Mouse (Mus musculus) stomach, embryonic 15.5 days (tissue): ENCODE results near the gene Col6a3. TPM values are rescaled to one million over a fixed set of nuclear protein-coding genes. Genes with fewer than 3 reads are reported as not detected.
A peak's percentile ranks its signal among the peaks of the same experiment; 100 is the strongest.

ENCODE experiments used
- ATAC-seq: fragments of 200-750 bp; cut with Nextera tagmentation; 2 replicates; pipeline ENCODE4 v1.8.0; 2017; ENCODE audit warnings: low read depth, moderate number of reproducible peaks, moderate TSS enrichment; ENCODE audit not compliant: insufficient read depth, low FRiP score
- H3K27ac ChIP-seq: fragments of 300-500 bp; sonication (generic); 2 replicates; pipeline ENCODE4 v1.5.1; 2015; ENCODE audit warnings: mild to moderate bottlenecking, inconsistent platforms
- H3K27me3 ChIP-seq: fragments of 300-500 bp; sonication (generic); replicated peaks from 2 replicates; pipeline ENCODE4 v1.6.1; 2015; ENCODE audit warnings: inconsistent platforms
- H3K36me3 ChIP-seq: fragments of 300-500 bp; sonication (generic); 2 replicates; pipeline ENCODE4 v1.6.1; 2015; ENCODE audit warnings: inconsistent platforms
- H3K4me1 ChIP-seq: fragments of 300-500 bp; sonication (generic); 2 replicates; pipeline ENCODE4 v1.6.1; 2015; ENCODE audit warnings: inconsistent platforms
- H3K4me2 ChIP-seq: fragments of 300-500 bp; sonication (generic); 2 replicates; pipeline ENCODE4 v1.6.1; 2015; ENCODE audit warnings: mild to moderate bottlenecking, inconsistent platforms
- H3K4me3 ChIP-seq: fragments of 300-500 bp; sonication (generic); replicated peaks from 2 replicates; pipeline ENCODE4 v1.5.1; 2015; ENCODE audit warnings: inconsistent platforms
- H3K9ac ChIP-seq: fragments of 300-500 bp; sonication (generic); 2 replicates; pipeline ENCODE4 v1.6.1; 2015; ENCODE audit warnings: inconsistent platforms
- H3K9me3 ChIP-seq: fragments of 300-500 bp; sonication (generic); 2 replicates; pipeline ENCODE4 v1.6.1; 2016; ENCODE audit warnings: inconsistent platforms
- WGBS: fragments of 180-500 bp; shearing (Covaris S2); methylation state at CpG from one replicate; pipeline ENCODE4 v1.1.7; 2015; 5-methylcytosine and 5-hydroxymethylcytosine counted together
- polyA plus RNA-seq: library from polyadenylated mRNA; unstranded; fragments of >200 nt; fragmentation: Nextera tagmentation; extraction: Ambion mirVana; gene quantifications from 2 replicates; pipeline ENCODE4 v1.2.1, GENCODE M21; 2015

Gene Col6a3
- polyA plus RNA-seq, 1 experiment from 2014 or later: 109 TPM

- ATAC-seq: no peak
- Histone ChIP-seq H3K9ac (no peak overlapping the region), H3K27me3 (no peaks in the 10 kb centered on the region), H3K4me3 (no peak overlapping the region), H3K4me2 (no peak overlapping the region), H3K27ac (no peak overlapping the region), H3K4me1 (peaks cover 16% of the 10 kb centered on the region), H3K9me3 (no peaks in the 10 kb centered on the region), H3K36me3 (no peaks in the 10 kb centered on the region)
- WGBS: 52% methylated on average over 4 of the region's 4 CpGs
Observed at GRCm38 (mm10) chr1:90751221-90751620, 92.5 kb downstream of the Col6a3 start.

DNA sequence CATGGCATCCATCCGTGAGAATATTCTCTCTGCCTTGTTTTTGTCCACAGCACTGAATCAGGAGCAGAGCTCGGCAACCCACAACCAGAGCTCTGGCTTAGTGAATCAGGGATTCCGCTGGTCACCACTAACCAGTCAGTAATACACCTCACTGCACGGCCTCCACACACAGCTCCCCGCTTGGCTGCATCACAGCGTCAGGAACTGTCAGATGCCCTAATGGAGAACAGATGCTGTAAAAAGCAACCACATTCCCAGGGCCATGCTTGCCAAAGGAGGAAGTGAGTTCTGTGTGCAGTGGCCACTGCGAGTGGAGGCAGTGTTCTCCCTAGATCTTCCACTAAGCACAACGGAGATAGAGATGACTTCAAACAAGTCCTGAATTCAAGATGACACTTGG lies 93.6 kb downstream of the Col6a3 start:
- H3K9me3 ChIP-seq: no peaks in the 10 kb centered on the region
- no peaks in the 10 kb centered on the region for H3K36me3 ChIP-seq
- H3K27ac ChIP-seq: peak overlapping the region; percentile 52
- no peak overlapping the region for H3K4me3 ChIP-seq
- H3K9ac ChIP-seq: no peak overlapping the region
- 48% methylated on average over 8 of the region's 8 CpGs for WGBS
- peaks cover 21% of the 10 kb centered on the region for H3K4me1 ChIP-seq
- H3K27me3 ChIP-seq: no peaks in the 10 kb centered on the region
- H3K4me2 ChIP-seq: no peak overlapping the region
- no peak for ATAC-seq

GRCm38 (mm10) chr1:90748544-90748943 lies 95.2 kb downstream of the Col6a3 start:
- ATAC-seq: no peak
- no peak overlapping the region for H3K4me3 ChIP-seq
- peaks cover 20% of the 10 kb centered on the region for H3K4me1 ChIP-seq
- no peaks in the 10 kb centered on the region for H3K27me3 ChIP-seq
- H3K4me2 ChIP-seq: no peak overlapping the region
- no peaks in the 10 kb centered on the region for H3K36me3 ChIP-seq
- no peak overlapping the region for H3K9ac ChIP-seq
- WGBS: 62% methylated on average over 4 of the region's 4 CpGs
- no peaks in the 10 kb centered on the region for H3K9me3 ChIP-seq
- H3K27ac ChIP-seq: no peak overlapping the region

DNA sequence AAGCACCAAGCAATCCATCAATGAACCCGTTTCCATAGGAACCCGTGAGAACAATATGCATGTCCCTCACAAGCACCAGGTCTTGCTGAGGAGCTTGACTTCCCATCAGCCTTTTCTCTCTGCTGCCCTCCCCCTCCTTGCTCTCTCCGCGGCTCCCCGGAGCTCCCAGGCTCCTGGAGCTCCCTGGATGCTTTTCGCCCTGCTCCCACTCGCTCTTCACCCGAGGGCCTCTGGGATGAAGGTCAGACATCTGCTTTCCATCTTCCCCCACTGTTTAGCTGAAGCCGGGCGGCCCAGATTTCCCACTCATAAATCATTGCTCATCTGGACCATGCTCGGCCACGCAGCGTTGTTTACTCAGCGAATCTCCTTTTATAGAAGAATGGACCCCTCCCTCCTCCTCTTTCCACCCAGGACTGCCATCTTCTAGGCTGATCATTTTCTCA lies 99.8 kb downstream of the Col6a3 start:
- H3K9ac ChIP-seq: no peak overlapping the region
- ATAC-seq: peak; percentile 82
- H3K9me3 ChIP-seq: no peaks in the 10 kb centered on the region
- peaks cover 15% of the 10 kb centered on the region; the same call in 1 of the 2 replicates for H3K4me1 ChIP-seq
- no peaks in the 10 kb centered on the region for H3K27me3 ChIP-seq
- H3K27ac ChIP-seq: peak overlapping the region; percentile 82
- no peak overlapping the region for H3K4me3 ChIP-seq
- H3K4me2 ChIP-seq: peak overlapping the region; percentile 37
- no peaks in the 10 kb centered on the region for H3K36me3 ChIP-seq
- WGBS: 5% methylated on average over 14 of the region's 14 CpGs

- no peak for ATAC-seq
Observed at GRCm38 (mm10) chr1:90743445-90743844, 100.3 kb downstream of the Col6a3 start.

DNA sequence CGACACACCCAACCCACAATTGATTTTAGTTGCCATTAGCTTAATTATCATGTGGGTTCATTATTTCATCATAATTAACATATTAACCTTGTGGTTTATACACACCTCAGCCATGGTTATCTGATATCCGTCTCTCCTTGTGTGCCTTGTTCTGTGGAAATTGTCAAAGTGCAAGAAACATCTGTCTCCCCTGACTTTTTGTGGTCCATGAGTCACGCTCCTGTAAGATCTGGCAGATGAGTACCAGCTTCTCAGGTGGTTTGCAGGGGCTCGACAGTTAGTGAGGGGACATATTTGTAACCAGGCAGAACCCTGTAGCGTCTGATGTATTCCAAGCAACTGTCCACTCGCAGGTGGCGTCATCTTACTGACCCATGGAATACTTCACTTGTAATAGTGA lies 101.1 kb downstream of the Col6a3 start:
- no peak overlapping the region for H3K4me2 ChIP-seq
- H3K9me3 ChIP-seq: no peaks in the 10 kb centered on the region
- ATAC-seq: no peak
- H3K4me1 ChIP-seq: peaks cover 15% of the 10 kb centered on the region; the same call in 1 of the 2 replicates
- H3K9ac ChIP-seq: no peak overlapping the region
- H3K27me3 ChIP-seq: no peaks in the 10 kb centered on the region
- 75% methylated on average over 7 of the region's 7 CpGs for WGBS
- H3K36me3 ChIP-seq: no peaks in the 10 kb centered on the region
- no peak overlapping the region for H3K4me3 ChIP-seq
- H3K27ac ChIP-seq: no peak overlapping the region

More at GRCm38 (mm10) chr1:90743445-90743844, 100.3 kb downstream of the Col6a3 start:
- Histone ChIP-seq H3K4me1 (peaks cover 15% of the 10 kb centered on the region; the same call in 1 of the 2 replicates), H3K4me3 (no peak overlapping the region), H3K9ac (no peak overlapping the region), H3K4me2 (no peak overlapping the region), H3K9me3 (no peaks in the 10 kb centered on the region), H3K27ac (peak overlapping the region; percentile 82; the same call in 1 of the 2 replicates), H3K27me3 (no peaks in the 10 kb centered on the region), H3K36me3 (no peaks in the 10 kb centered on the region)
- 58% methylated on average over 1 of the region's 1 CpGs for WGBS

DNA sequence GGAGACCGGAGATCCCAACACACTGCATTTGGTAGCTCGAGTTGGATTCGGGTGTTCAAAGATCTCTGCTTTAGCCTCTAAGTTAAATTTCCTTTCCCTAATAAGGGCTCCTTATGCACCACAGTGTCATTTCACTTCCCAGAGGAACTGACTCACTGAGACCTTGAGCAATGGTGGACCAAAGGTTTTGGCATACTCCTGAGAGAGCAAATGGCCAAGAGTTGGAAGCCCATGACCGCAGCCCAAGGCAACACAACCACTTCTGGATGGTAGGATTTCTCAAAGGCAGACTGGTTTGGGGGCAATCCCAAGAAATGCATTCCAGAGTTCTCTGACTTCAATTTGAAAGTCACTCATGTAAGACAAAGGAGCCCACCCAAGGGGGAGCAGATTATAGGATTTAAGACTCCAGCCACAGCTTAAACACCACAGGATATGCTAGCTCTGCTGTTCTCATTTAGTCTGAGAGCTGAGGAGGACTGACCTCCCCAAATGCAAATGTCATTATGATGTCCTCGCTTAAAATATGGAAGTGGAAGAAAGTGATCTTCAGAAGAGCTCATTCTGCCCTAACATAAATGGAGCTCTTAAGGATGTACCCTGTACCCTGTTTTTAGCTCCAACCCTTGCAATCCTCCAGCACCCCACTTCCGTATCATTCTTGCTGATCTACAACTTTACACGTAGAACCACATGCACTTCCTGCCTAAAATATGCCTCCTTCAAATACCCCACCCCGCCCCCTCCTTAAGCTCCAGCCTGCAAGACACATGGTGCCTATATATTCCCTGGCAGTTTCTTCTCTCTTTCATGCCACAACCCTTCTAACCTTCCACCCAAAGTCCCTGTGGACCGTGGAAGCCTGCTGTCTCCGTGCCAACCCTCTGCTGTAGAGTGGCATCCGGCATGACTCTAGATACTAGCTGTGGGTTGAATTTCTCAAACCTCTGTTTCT lies 103.3 kb downstream of the Col6a3 start:
- peaks cover 12% of the 10 kb centered on the region; the same call in 1 of the 2 replicates for H3K4me1 ChIP-seq
- no peak overlapping the region for H3K4me2 ChIP-seq
- H3K27ac ChIP-seq: peak overlapping the region; percentile 4; the same call in 1 of the 2 replicates
- H3K4me3 ChIP-seq: no peak overlapping the region
- ATAC-seq: no peak
- H3K9me3 ChIP-seq: no peaks in the 10 kb centered on the region
- WGBS: 78% methylated on average over 11 of the region's 11 CpGs
- no peak overlapping the region for H3K9ac ChIP-seq
- no peaks in the 10 kb centered on the region for H3K36me3 ChIP-seq
- no peaks in the 10 kb centered on the region for H3K27me3 ChIP-seq

DNA sequence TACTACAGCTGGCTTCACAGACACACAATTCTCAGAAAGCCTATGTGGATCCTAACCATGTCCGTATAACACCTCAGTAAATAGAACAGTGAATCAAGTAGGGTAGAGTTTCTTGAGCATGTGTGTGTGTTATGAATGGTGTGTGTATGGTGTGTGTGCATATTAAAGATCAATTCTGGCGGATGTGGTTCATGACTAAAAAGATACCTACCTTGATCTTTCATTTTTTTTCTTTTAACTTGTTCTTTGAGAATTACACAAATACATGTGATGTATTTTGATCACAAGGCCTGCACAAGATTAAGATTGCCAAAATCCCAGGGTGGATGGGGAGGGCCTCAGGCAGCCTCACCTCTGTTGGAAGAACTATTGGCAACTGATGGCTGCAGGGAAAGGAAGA lies 104.9 kb downstream of the Col6a3 start:
- Histone ChIP-seq H3K4me2 (no peak overlapping the region), H3K36me3 (no peaks in the 10 kb centered on the region), H3K9ac (no peak overlapping the region), H3K4me1 (peaks cover 3% of the 10 kb centered on the region; the same call in 1 of the 2 replicates), H3K9me3 (no peaks in the 10 kb centered on the region), H3K27ac (no peak overlapping the region), H3K27me3 (no peaks in the 10 kb centered on the region), H3K4me3 (no peak overlapping the region)
- no peak for ATAC-seq
- WGBS: 86% methylated on average over 2 of the region's 2 CpGs

DNA sequence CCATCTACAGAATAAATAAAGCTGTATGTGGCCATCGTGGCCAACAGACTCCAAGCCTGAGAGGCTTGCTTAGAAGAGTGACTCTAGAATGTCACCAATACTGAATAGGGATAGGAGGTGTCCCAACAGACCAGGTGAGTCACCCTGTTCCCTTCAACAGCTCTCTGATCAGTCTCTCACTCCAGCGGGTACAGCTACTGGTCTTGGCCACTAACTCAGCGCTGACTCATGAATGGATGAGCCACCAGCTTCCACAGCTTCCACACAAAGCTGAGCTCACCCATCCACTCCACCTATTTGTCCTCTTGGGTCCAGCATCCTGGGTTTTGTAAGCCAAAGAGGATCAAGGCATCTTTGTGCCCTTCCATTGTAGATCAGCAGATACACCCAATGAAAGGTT lies 114.3 kb downstream of the Col6a3 start:
- ATAC-seq: no peak
- WGBS: 81% methylated on average over 3 of the region's 3 CpGs
- Histone ChIP-seq H3K36me3 (no peaks in the 10 kb centered on the region), H3K27ac (no peak overlapping the region), H3K4me2 (no peak overlapping the region), H3K4me3 (no peak overlapping the region), H3K4me1 (no peaks in the 10 kb centered on the region), H3K27me3 (no peaks in the 10 kb centered on the region), H3K9ac (no peak overlapping the region), H3K9me3 (no peaks in the 10 kb centered on the region)

GRCm38 (mm10) chr1:90723754-90724153 lies 120.0 kb downstream of the Col6a3 start:
- H3K4me2 ChIP-seq: no peak overlapping the region
- H3K27ac ChIP-seq: no peak overlapping the region
- H3K36me3 ChIP-seq: no peaks in the 10 kb centered on the region
- no peak overlapping the region for H3K9ac ChIP-seq
- H3K27me3 ChIP-seq: no peaks in the 10 kb centered on the region
- no peak for ATAC-seq
- H3K4me3 ChIP-seq: no peak overlapping the region
- H3K4me1 ChIP-seq: peaks cover 16% of the 10 kb centered on the region
- no peaks in the 10 kb centered on the region for H3K9me3 ChIP-seq

DNA sequence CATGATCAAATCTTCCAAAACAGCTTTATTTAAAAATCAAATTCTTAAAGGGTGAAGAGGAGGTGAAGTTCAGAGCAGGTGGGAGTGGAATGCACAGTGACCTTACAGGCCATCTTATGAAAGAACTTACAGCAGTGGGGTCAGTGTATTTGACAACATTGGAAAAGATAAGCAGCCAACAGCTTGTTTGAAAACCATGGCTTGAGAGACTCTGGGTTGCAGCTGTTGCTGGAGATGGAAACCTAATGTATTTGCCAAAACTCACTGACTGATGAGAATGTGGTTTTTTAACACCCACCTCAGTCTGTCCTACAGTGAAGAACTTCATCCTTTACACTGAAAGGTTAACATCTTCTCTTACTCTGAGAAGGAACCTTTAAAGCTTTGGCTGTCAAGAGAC lies 120.4 kb downstream of the Col6a3 start:
- no peaks in the 10 kb centered on the region for H3K36me3 ChIP-seq
- H3K9ac ChIP-seq: no peak overlapping the region
- peaks cover 16% of the 10 kb centered on the region for H3K4me1 ChIP-seq
- ATAC-seq: no peak
- H3K27ac ChIP-seq: no peak overlapping the region
- H3K4me2 ChIP-seq: no peak overlapping the region
- no peak overlapping the region for H3K4me3 ChIP-seq
- no peaks in the 10 kb centered on the region for H3K27me3 ChIP-seq
- H3K9me3 ChIP-seq: no peaks in the 10 kb centered on the region

DNA sequence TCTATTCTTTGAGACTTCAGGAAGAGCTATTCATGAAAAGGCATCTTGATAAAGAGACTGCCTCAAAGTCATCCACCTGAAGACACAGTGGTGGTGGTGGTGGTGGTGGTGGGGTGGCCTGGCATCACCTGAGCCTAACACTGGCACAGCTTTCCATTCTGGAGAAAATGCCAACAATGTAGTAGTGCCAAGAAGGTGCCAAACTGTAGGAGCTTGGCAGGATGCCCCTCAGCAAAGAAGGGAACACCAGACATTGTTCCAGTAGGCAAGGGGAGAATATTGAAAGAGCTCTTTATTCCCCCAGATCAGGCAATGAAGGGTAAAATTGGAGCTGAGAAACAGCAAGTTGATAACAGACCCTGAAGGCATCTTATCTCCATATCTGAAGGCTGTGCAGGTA lies 121.8 kb downstream of the Col6a3 start:
- Histone ChIP-seq H3K36me3 (no peaks in the 10 kb centered on the region), H3K4me2 (no peak overlapping the region), H3K9me3 (no peaks in the 10 kb centered on the region), H3K27me3 (no peaks in the 10 kb centered on the region), H3K9ac (no peak overlapping the region), H3K27ac (no peak overlapping the region), H3K4me1 (peaks cover 16% of the 10 kb centered on the region), H3K4me3 (no peak overlapping the region)
- no peak for ATAC-seq
